Mouse (Mus musculus): ENCODE data around the gene Mcoln3.

Mcoln3 gene

DNA sequence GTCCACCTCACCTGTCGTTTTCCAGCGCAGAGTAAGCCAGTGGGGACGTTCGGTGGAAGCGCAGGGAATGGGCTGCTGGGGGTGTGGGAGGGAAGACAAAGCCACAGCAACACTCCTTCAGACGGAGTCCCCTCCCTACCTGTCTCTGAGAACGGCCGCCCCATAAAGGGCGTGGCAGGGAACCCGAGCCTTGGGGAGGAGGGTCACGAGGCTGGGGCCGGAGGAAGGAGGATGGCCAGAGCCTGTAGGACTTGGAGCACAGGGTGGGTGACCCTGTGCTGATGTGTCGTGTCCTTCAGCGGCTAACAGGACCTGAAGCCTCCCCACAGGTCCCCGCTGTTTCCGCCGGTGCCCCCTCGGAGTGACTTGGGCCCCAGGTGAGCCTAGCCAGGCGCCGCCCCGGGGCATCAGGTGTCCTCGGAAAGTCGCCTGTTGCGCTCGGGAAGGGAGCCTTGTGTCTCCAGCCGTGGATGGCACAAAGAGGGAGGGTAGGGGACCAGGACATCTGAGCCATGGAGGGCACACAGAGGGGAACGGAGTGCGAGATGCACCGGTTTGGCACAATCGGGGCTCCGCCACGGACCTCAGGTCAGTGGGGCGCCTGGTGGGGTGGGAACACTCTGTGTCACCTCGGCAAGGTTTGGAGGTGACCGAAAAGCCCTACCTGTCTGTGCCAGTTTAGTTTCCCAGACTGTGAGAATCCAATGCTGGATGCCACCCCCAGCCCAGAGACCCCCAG, at the start of gene Mcoln3:
Mcoln3 (plus strand) TSS at position 193 of the 739 bp plus-strand sequence.
- DNase-seq = no peak

DNA sequence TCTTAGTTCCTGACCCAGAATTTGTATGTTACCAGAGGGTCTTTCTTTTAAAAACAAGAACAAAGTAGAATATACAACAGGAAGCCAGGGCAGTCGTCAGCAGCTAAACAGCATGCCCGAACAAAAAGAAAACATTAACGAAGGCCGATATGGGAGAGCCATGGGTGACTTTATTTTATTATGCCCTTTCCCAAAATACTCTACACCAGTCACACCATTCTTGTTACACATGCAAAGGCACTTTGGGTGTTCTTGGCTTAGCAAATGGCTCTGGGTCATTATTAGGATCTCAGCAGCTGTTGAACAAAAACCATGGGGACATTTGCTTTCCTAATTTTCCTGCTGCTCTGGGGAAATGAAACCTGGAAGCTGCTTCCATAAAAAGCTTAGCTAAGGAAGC, 48.0 kb upstream of the Mcoln3 start:
- no peak for DNase-seq

GRCm38 (mm10) chr3:146072780-146073179, 44.5 kb upstream of the Mcoln3 start:
- DNase-seq = no peak

GRCm38 (mm10) chr3:146080241-146080640, 37.0 kb upstream of the Mcoln3 start:
- no peak for DNase-seq

GRCm38 (mm10) chr3:146090988-146091657, 26.1 kb upstream of the Mcoln3 start:
- DNase-seq = no peak

- no peak for DNase-seq
Measured at GRCm38 (mm10) chr3:146095066-146095465, 22.2 kb upstream of the Mcoln3 start.

- DNase-seq = no peak
Measured at GRCm38 (mm10) chr3:146096986-146097385, 20.3 kb upstream of the Mcoln3 start.

- no peak for DNase-seq
Measured at GRCm38 (mm10) chr3:146097861-146098260, 19.4 kb upstream of the Mcoln3 start.

GRCm38 (mm10) chr3:146099925-146100324, 17.3 kb upstream of the Mcoln3 start:
- DNase-seq = no peak

DNA sequence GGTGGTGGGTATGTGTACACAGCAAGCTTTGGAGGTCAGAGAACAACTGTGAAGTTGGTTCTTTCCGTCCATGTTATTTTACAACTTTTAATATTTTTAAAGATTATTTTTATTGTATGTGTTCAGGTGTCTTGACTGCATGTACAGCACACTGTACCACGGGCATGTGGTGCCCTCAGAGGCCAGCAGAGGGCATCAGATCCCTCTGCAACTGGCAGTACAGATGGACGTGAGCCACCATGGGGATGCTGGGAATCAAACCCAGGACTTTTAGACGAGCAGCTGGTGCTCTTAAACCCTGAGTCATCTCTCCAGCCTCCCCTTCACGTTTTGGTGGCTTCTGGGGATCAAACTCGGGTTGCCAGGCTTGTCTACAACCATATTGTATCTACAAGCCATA, 15.2 kb upstream of the Mcoln3 start:
- peak; percentile 54 for DNase-seq

GRCm38 (mm10) chr3:146107116-146107849, 10.0 kb upstream of the Mcoln3 start:
- no peak for DNase-seq

- peak; percentile 54 for DNase-seq
Measured at GRCm38 (mm10) chr3:146107921-146108571, 9.2 kb upstream of the Mcoln3 start, which contains the start of gene Wdr63. TSS of gene Wdr63 (minus strand) at chr3:146108130.

GRCm38 (mm10) chr3:146108945-146109344, 8.3 kb upstream of the Mcoln3 start:
- no peak for DNase-seq

DNA sequence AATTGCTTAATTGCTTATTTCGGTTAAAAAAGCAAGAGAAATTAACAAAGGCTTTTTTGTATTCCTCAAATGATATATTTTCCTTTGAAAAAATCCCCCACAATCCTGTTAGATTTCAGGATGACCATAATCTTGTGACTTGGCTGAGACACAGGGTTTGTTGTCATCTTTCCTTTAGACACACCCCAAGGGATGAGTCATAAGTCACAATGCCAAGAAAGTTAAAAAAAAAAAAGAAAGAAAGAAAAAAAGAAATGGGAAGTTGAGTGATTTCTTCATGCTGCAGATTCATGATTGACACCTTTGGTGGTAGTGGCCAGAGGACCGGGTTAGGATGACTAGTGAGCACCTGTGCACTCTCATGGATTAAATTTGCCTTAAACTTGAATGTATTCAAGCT, 6.9 kb upstream of the Mcoln3 start:
- DNase-seq = no peak

DNA sequence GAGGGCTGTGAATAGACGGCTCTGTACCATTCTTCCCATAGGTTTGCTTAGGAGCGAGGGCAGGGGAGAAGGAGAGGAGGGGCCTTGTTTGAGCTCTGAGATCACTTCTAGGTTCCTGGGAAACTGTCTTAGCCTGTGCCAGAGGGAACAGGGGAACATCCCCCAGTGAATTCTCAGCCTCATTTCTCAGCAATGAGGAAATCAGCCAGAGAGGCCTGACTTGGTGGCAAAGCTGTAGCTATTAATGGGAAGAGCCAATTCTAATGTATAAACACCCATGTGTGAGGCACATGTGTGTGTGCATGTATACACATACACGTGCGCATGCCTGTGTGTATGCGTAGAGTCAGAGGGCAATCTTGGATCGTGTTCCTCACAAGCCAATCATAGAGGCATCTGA, 6.3 kb upstream of the Mcoln3 start:
- no peak for DNase-seq

- no peak for DNase-seq
Measured at GRCm38 (mm10) chr3:146117997-146118457, 777 bp downstream of the Mcoln3 start.

DNA sequence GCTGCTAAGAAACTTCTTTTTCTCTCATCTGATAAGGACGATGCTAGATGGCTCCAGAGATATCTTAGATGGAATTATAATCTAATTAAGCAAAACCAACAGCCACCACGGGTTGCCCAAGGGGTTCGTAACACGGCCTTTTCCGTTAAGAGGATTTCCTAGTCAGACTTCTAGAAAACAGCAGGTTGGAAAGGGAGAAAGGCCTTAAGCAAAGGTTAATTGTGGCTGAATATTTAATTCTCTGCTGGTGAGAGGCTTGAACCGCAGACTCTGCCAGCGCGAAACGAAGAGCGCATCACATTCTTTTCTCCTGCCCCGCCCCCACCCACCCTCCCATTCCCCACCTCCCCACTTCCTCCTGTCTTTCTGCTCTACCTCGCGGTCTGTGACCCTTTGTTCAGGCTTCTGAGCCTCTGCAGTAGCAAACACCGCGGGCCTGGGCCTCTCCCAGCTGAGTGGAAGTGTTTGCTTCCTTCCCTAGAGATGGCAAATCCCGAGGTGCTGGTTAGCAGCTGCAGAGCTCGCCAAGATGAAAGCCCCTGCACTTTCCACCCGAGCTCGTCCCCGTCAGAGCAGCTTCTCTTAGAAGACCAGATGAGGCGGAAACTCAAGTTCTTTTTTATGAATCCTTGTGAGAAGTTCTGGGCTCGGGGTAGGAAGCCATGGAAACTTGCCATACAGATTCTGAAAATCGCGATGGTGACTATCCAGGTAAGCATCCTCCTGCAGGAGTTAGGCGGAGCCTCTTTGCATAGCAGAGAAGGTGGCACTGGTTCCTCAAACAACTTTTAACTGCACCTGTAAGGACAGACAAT, 4.3 kb downstream of the Mcoln3 start:
- DNase-seq = peak; percentile 80

GRCm38 (mm10) chr3:146122125-146122420, 4.8 kb downstream of the Mcoln3 start:
- DNase-seq = no peak

GRCm38 (mm10) chr3:146122807-146123463, 5.7 kb downstream of the Mcoln3 start:
- DNase-seq = no peak

DNA sequence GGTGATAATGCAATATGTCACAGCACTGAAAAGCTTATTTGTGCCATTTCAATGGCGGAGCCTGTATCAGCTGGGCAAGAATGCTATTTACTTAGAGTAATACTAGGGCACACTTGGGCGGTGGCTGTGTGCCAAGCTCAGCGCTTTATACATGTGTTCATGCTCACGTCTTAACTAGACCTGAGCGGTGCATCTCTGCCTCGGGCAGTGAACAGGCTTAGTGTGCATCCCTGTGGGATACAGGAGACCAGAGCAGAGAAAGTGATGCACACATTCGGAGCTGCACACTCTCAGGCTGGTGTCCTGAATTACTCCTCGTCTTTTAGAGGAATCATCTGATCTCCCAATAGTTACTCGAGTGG, 6.2 kb downstream of the Mcoln3 start:
- DNase-seq = no peak

- no peak for DNase-seq
Measured at GRCm38 (mm10) chr3:146127205-146127604, 10.0 kb downstream of the Mcoln3 start.

DNA sequence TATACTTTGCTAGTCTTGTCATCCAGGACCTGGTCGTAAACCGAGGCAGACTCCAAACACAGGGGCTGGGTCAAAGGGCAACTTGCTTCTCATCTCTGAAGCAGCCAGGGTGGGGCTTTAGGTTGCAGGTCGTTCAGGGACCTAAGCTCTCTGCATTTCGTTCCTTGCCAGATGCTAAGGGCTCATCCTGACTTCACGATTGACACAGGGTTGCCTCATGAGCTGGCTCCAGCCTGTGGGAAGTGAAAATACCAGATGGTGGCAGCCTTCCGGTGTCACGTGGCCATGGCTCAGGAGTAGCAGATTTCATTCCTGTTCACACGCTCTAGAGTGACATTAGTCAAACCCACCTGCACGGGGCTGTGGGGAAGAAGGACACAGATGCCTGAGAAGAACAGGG, 17.6 kb downstream of the Mcoln3 start:
- DNase-seq = no peak

All from thymus, postnatal 25 days (tissue).